Mouse (Mus musculus): ENCODE measurements around the gene Tcea2. TPM values are rescaled to one million over a fixed set of nuclear protein-coding genes. Genes with fewer than 3 reads are reported as not detected.

Gene Tcea2
- total RNA-seq, 2 experiments from 2014 or later: 6.4 to 8.7 TPM

DNA sequence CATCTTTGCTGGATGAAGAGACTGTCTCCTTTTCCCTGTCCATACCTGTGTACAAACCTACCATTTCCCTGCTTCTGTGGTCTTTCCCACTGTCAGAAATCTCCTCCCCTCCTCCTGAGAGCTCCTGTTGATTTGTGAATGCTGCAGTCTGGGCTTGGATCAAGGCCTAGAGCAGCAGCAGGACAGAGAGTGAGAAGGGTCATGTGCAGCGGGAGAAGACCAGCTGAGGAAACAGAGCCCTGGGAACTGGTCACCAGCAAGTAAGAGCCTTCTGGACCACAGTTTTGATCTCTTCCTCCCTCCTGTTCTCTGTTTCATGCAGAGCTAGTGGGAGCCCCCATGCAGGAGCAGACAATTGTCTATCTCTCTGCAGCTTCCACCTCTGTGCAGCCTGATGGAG lies 15.7 kb downstream of the Tcea2 start:
- intact Hi-C loops (cut with DNase I): no loop called here

GRCm38 (mm10) chr2:181696801-181697420 lies 16.8 kb downstream of the Tcea2 start:
- no peak for DNase-seq
- intact Hi-C loops (cut with DNase I): no loop called here

More for the DNA sequence above, 15.7 kb downstream of the Tcea2 start:
- no peak for DNase-seq

DNA sequence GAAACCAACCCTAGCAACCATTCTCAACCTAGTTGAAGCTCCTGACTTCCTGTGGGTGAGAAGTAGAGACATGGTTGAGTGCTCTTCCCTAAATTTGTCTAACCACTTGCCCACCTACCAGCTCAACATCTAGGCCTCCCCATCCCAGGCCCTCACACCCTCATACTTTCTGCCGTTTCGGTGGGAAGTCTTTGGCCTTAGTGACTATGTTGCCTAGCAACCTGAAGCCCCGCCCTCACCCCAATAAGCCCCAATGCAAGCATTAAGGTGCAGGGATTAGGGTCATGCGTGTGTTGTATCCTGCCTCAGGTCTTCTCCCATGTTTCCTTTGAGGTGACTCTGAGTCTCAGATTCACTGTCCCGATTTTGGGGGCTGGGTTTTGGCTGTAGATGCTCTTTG lies 18.1 kb downstream of the Tcea2 start, which contains the start of gene Lkaaear1:
Gene Lkaaear1 (minus strand): TSS at position 202 of the 400 bp plus-strand sequence.
- intact Hi-C loops (cut with DNase I): no loop called here
- DNase-seq: no peak

- no peak for DNase-seq
- intact Hi-C loops (cut with DNase I): loop anchor here (5.0 kb wide), 1 partner anchor 84 kb away; no protein-coding TSS in a partner anchor
These were observed 26.6 kb downstream of the Tcea2 start for GRCm38 (mm10) chr2:181706668-181707067.

GRCm38 (mm10) chr2:181713749-181714148 lies 33.6 kb downstream of the Tcea2 start:
- DNase-seq: no peak
- intact Hi-C loops (cut with DNase I): no loop called here

DNA sequence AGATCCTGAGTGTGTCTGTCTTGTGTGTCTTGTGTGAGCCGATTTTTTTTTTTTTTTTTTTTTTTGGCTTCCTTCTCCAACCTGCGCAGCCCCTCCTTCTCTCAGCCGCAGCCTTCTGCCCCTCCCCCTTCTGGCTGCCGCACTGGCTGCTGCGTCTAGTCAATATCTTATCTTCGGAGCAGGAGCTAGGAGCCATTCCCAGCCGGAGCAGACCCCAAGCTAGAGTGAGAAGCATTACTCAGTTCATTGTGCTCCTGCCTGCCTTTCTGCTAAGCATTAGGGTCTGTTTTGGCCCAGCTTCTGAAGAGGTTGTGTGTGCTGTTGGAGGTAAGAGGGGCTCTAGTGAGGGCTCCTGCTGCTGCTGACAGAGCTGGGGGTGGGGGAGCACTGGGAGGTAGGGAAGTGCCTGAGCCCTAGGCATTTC lies 34.8 kb downstream of the Tcea2 start, which contains the start of gene Oprl1:
Gene Oprl1 (plus strand): TSS at position 114 of the 424 bp plus-strand sequence.
- peak in 1 of 2 experiments; percentile 15 for DNase-seq
- intact Hi-C loops (cut with DNase I): no loop called here

GRCm38 (mm10) chr2:181715382-181715781 lies 35.3 kb downstream of the Tcea2 start:
- DNase-seq: no peak
- intact Hi-C loops (cut with DNase I): no loop called here

- intact Hi-C loops (cut with DNase I): no loop called here
- DNase-seq: no peak
These were observed 36.9 kb downstream of the Tcea2 start for GRCm38 (mm10) chr2:181716991-181717390.

DNA sequence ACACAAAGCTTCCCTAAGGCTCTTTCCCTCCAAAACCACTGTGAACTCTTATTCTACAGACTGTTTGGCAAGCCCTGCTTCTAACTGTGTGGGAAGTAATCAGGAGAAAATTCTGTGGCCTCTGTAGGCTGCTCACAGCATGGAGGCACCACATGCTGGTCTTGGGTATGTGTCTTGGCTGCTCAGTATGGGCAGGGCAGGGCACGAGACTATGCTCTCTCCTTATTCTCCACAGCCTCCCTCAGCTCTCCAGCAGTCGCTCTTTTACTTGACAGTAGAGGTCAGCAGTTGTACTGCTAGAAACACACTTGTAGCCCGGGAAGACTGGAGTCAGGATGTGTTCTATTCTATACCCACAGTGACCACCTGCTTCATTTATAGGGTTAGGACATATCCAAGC lies 40.0 kb downstream of the Tcea2 start:
- intact Hi-C loops (cut with DNase I): no loop called here
- no peak for DNase-seq

GRCm38 (mm10) chr2:181721200-181721599 lies 41.1 kb downstream of the Tcea2 start:
- intact Hi-C loops (cut with DNase I): no loop called here
- no peak for DNase-seq

- peak; percentile 14 to 28 for DNase-seq
- intact Hi-C loops (cut with DNase I): no loop called here
These were observed 42.1 kb downstream of the Tcea2 start for GRCm38 (mm10) chr2:181722213-181722612.

DNA sequence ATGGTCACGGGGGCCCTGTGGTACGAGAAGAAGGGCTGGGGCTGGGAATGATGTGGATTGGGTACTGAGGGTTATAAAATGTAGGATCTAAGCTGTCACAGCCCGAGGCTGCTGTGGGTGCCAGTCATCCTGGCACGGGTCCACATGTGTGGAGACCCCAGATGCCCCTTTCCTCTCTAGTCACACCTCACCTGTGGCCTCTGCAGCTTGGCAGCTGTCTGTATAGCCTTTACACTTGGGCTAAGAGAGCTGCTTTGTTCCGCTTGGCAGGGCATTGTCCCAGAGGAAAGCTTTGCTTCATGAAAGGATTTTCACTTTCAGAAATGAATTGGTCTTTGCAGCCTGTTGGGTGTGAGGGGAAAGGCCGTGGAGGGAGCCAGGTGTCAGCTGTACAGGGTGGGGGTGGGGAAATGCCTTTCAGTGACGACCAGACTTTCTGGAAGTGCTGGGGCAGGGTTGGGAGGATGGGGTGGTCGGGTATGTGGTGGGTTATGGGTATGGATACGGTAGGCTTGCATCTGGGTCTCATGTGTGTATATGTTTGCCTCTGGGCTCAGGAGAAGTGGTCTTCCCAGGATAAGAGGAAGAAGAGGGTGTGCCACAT lies 47.7 kb downstream of the Tcea2 start:
- DNase-seq: no peak
- intact Hi-C loops (cut with DNase I): no loop called here

- intact Hi-C loops (cut with DNase I): no loop called here
- no peak for DNase-seq
These were observed 49.9 kb downstream of the Tcea2 start for GRCm38 (mm10) chr2:181730051-181730450.

Other genes with a start within 250 kb of the Tcea2 start
- gene Zbtb46, start 220.9 kb upstream of the Tcea2 start, total RNA-seq (2021): 10 to 100 TPM; 13.8 to 14.4 TPM
- gene Abhd16b, start 187.1 kb upstream of the Tcea2 start, total RNA-seq (2021): not detected
- gene Tpd52l2, start 183.2 kb upstream of the Tcea2 start, total RNA-seq (2021): 10 to 100 TPM; 63.4 to 68.9 TPM
- gene Dnajc5, start 159.8 kb upstream of the Tcea2 start, total RNA-seq (2021): 10 to 100 TPM; 81.4 to 83.8 TPM
- gene Uckl1, start 95.4 kb upstream of the Tcea2 start, total RNA-seq (2021): 10 to 100 TPM; 41.0 to 47.0 TPM
- 10 to 100 TPM; 30.9 to 37.1 TPM for gene Prpf6, start 88.4 kb upstream of the Tcea2 start, total RNA-seq (2021)
- 10 to 100 TPM; 20.4 to 27.3 TPM for gene Zfp512b, start 87.5 kb upstream of the Tcea2 start, total RNA-seq (2021)
- 1 to 10 TPM; 1.8 to 2.1 TPM for gene Samd10, start 81.1 kb upstream of the Tcea2 start, total RNA-seq (2021)
- not detected for gene Gm29797, start 23.3 kb upstream of the Tcea2 start, total RNA-seq (2021)
- gene Sox18, start 8.7 kb upstream of the Tcea2 start, total RNA-seq (2021): 10 to 100 TPM; 73.4 to 77.1 TPM
- gene Rgs19, start 13.7 kb downstream of the Tcea2 start, total RNA-seq (2021): 1 to 10 TPM; 7.2 to 8.1 TPM
- not detected for gene Lkaaear1, start 18.1 kb downstream of the Tcea2 start, total RNA-seq (2021)
- gene Oprl1, start 34.7 kb downstream of the Tcea2 start, total RNA-seq (2021): not detected
- gene Myt1, start 83.0 kb downstream of the Tcea2 start, total RNA-seq (2021): not detected
- 10 to 100 TPM; 43.4 to 61.5 TPM for gene Pcmtd2, start 157.5 kb downstream of the Tcea2 start, total RNA-seq (2021)
- 10 to 100 TPM; 10.9 to 11.0 TPM for gene Polr3k, start 184.0 kb downstream of the Tcea2 start, total RNA-seq (2021)

All from heart, postnatal 14 days (tissue).